Mouse (Mus musculus): Measurements from ENCODE around the gene Gm49380. TPM values are rescaled to one million over a fixed set of nuclear protein-coding genes. Genes with fewer than 3 reads are reported as not detected.
"Not testable (repeated sequence)": the region's sequence is repeated elsewhere in the genome, so short reads cannot be mapped to it uniquely, and the experiment has no call there.

Gene Gm49380
- total RNA-seq, 2 experiments from 2014 or later, result not detected

DNA sequence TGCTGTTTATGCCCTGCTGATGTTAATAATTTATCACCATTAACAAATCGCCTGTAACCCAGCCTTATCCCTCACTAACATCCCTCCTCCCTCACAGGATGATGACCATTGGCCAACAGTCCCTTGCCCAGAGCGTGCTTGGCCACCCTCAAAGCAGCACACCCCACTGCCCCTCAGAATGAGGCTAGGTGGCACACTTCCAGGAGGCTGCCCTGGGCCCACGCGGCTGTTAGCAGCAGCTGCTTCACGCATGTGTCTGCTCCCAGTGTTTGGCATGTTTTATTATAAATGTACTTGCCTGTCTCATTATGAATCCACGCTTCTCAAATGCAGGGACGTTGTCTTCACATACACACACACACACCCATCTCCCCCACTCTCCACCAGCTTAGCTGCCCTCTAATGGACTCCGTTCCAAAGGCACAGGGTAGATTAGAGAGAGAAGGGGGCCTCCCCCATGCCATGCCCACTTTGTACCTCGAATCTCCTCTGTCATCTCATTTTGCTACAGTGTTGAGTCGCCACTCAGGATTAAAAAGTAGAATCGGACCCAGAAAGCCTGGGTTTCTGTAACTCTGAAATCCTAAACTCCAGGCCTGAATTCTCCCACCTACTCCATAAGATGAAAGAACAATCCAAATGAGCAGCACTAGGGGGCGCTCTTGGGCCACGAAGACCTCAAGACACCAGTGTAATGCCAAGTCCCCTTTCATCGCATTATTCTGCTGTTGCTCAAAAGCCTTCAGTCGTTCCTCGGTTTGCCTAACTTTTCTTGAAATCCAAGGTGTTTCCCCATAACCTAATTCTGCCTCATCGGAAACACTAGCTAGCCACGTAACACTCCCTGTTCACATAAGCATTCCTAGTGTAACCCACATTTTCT lies 12.5 kb upstream of the Gm49380 start:
- peak; percentile 56 for ATAC-seq (replicated peaks; ENCODE audit: poor library complexity, severe bottlenecking)

DNA sequence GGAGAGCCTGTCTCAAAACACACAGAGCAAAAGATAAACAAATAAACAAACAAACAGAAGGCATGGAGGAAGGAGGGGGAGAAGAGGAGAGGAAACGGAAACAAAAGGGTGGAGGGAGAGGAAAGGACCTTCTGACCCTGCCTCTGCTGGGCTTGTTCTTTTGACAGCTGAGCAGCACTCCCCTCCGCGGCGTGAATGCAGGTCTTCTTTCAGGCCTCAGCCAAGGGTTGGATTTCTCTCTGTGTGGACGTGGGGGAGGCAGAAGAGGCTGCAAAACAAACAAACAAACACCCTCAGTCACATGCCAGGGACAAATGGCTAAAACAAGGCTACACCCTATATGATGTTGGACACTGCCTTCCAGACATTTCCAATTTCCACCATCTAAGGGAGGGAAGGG lies 11.7 kb upstream of the Gm49380 start:
- ATAC-seq (replicated peaks; ENCODE audit: poor library complexity, severe bottlenecking), result no peak

GRCm38 (mm10) chr9:44124317-44124716 lies 11.0 kb upstream of the Gm49380 start:
- ATAC-seq (replicated peaks; ENCODE audit: poor library complexity, severe bottlenecking), result no peak

DNA sequence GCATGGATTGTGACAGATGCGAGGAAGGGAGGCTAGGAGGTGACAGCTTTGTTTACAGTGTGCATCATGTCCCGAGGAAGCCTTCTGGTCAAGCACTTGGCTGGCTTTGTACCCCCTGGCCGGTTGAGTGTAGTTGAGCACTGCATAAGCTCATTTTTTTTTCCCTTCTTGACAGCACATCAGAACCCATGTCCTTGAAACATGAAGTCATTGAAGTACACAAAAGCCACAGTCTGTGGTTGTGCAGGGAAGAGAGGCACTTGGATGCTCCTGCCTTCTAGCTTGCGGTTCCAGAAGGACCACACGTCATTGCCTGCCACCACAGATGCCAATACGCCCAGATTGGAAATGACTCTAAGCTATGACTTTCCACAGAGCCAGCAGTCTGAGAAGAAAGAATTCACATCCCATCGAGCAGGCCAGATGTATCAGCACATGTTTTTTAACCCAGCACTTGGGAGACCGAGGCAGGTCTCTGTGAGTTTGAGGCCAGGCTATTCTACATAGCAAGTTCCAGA lies 6.7 kb upstream of the Gm49380 start:
- ATAC-seq (replicated peaks; ENCODE audit: poor library complexity, severe bottlenecking), result no peak

- 0 out of 2 replicates have a peak, but pooled peaks have one; percentile 44 for ATAC-seq (replicated peaks; ENCODE audit: poor library complexity, severe bottlenecking)
Observed at GRCm38 (mm10) chr9:44119011-44119410, 5.7 kb upstream of the Gm49380 start.

GRCm38 (mm10) chr9:44116182-44116581 lies 2.9 kb upstream of the Gm49380 start:
- no peak for ATAC-seq (replicated peaks; ENCODE audit: poor library complexity, severe bottlenecking)

GRCm38 (mm10) chr9:44115599-44115998 lies 2.3 kb upstream of the Gm49380 start:
- no peak for ATAC-seq (replicated peaks; ENCODE audit: poor library complexity, severe bottlenecking)

DNA sequence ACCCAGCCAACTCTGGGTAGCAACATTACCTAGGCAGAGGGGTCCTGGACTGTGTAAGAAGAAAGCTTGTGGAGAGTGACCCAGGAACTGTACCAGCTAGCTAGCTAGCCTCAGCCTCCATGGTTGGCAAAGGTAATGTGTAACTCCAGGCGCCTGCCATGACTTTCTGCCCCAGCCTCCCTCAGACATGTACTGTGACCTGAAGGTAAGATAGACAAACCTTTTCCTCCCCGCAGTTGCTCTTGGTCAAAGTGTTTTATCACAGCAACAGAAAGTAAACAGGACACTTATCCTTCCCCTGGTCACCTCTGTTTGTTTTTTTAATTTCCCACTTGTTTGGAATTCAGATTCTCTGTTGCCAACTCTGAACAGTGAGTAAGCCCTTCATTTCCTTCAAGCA lies 1.2 kb upstream of the Gm49380 start:
- no peak for ATAC-seq (replicated peaks; ENCODE audit: poor library complexity, severe bottlenecking)

DNA sequence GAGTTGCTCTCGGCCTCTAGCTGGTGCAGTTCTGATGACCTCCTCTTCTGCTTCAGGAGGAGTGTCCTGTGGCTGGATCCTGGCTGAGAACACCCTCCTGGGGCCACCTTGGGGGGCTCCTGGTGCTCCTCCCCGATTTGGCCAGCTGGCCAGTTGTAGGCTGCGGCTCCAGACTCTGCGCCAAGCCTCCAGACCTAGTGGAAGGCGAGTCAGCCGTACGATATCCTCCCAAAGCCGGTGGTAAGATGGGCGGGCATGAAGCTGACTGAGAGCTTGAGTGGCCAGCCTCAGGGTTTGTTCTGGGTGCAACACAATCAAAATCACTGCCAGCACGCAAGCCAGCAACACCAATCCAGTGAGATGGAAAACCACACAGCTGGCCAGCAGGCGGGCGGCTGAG lies 1.4 kb downstream of the Gm49380 start:
- not testable (repeated sequence) for ATAC-seq (replicated peaks; ENCODE audit: poor library complexity, severe bottlenecking)

- peak; percentile 25 for ATAC-seq (replicated peaks; ENCODE audit: poor library complexity, severe bottlenecking)
Observed at GRCm38 (mm10) chr9:44109360-44110095, 3.8 kb downstream of the Gm49380 start.

- no peak for ATAC-seq (replicated peaks; ENCODE audit: poor library complexity, severe bottlenecking)
Observed at GRCm38 (mm10) chr9:44108269-44109055, 4.8 kb downstream of the Gm49380 start.

DNA sequence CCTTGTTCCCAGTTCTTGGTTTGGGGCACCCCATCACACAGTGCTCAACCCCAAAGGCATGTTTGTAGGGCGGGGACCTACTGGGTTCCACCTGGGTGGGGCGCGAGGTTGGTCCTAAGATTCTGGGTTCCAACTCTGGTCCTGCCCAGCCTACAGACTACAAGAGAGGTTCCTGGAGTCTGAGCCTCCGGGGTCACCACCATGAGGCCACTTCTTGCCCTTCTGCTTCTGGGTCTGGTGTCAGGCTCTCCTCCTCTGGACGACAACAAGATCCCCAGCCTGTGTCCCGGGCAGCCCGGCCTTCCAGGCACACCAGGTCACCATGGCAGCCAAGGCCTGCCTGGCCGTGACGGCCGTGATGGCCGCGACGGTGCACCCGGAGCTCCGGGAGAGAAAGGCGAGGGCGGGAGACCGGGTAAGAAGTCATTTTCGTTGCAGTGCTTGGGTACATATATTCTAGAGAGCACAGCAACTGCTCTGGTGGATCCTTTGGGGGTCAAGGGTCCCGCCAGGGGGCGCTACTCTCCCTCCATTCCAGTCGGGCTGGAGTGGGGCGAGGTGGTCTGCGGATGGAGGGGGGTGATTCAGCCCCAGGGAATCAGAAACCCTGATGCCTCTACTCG lies 5.6 kb downstream of the Gm49380 start:
- ATAC-seq (replicated peaks; ENCODE audit: poor library complexity, severe bottlenecking), result no peak

DNA sequence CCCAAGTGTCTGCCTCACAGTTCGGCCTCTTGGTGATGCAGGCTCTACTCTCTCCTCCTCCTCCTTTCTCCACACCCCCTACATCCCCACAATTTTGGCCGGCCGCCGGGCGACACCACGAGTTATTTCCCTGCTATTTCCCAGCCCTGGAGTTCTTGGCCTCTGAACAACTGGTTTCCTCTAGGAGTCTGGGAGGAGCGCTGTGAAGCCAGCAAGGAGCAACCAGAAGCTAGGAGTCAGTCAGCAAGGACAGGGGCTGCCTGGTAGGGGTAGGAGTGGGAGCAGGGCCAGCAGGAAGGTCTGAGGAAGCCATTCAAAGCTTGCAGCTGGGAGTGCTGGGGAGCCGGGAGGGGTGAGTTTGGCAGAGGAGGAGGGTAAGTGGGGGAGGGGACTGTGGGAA lies 6.2 kb downstream of the Gm49380 start, which contains the start of gene C1qtnf5:
TSS of gene C1qtnf5 (plus strand) at position 136 of the 400 bp plus-strand sequence.
- ATAC-seq (replicated peaks; ENCODE audit: poor library complexity, severe bottlenecking), result no peak

DNA sequence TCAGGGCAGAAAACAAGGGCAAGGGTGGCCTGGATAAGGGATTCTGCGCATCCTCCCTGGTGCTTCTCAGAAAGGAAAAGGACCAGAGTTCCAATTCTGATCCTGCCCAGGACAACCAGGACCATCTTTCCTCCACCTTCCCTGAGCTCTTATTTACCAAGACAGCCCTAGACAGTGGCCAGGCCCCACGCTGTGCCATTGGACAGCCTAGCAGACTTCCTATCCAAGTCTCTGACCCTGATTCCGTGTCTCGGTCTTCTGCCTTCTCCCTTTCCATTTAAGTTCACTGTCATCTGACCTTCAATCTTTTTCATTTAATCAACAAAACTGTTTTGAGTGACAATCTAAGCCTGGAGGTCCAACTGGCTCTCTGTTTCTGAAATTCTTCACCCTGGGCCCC lies 6.7 kb downstream of the Gm49380 start:
- no peak for ATAC-seq (replicated peaks; ENCODE audit: poor library complexity, severe bottlenecking)

DNA sequence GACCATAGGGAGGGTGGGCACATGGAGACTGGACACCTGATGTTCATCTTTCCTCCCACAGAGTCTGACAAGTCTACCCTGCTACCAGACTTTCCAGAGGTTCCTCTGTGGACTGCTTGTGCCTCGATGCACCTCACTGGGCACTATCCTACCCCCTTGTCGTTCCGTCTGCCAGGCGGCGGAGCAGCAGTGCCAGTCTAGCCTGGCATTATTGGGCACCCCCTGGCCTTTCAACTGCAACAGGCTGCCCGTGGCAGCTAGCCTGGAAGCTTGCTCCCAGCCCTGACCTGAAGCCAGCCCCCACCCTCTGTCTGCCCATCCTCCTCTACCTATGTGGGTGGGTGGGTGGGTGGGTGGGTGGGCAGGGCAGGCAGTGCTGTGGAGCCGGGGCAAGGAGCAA lies 7.1 kb downstream of the Gm49380 start:
- no peak for ATAC-seq (replicated peaks; ENCODE audit: poor library complexity, severe bottlenecking)

- ATAC-seq (replicated peaks; ENCODE audit: poor library complexity, severe bottlenecking), result no peak
Observed at GRCm38 (mm10) chr9:44105781-44106180, 7.5 kb downstream of the Gm49380 start.

DNA sequence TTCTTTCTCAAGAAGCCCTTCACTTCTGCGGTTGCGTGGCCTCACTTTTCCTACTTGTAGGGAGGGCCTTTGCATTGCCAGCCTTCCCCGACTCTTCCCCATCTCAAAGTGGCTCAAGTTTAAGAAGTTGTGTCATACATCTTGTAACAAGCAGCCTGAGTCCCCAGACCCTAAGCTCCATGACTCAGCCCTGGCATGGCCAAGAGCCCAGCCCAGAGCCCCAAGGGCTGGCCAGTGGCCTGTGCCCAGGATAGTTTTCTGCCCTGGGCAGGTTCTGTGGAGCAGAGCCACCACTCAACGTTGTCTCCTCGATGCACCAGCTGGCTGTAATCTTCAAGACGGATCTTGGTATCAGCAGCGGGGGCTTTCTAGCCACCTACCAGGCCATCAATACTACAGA lies 8.4 kb downstream of the Gm49380 start:
- no peak for ATAC-seq (replicated peaks; ENCODE audit: poor library complexity, severe bottlenecking)

DNA sequence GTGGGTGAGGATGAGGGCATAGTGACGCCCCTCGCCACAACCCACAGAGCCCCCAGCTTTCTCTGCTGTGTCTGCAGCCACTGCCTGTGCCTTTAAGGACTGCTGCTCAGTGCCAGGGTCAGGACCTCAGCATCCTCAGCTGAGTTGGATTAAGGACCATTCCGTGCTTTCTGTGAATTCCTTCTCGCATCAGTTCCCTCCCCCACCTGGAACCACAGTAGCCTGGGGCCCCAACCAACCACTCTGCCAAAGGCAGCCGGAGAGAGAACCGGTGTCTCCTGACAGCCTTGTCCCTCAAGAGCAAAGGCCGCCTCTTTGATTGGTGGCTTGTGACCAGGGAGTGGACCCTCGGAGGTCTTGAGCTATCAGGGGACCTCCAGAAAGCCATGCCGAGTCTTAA lies 11.8 kb downstream of the Gm49380 start, which contains the start of gene Mfrp:
TSS of gene Mfrp (plus strand) at position 240 of the 400 bp plus-strand sequence.
- no peak for ATAC-seq (replicated peaks; ENCODE audit: poor library complexity, severe bottlenecking)

DNA sequence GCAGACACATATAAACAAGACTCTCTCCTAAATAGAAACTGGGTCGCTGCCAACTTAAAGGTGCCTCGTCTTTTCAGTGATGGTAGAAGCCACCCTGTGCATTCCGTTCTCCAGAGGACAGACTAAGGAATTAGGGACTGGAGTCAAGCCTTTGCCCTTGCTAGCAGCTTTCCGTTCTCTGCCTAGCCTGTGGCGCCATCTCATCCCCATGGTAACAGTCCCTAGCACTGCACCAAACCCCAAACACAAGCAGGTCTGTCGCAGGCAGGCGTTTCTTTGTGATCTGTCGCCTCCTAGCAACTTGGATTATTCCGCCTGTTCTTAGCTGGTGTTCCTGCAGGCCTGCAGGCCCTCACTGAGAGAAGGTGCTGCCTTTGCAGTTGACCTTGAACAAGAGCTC lies 16.8 kb downstream of the Gm49380 start:
- ATAC-seq (replicated peaks; ENCODE audit: poor library complexity, severe bottlenecking), result no peak

- no peak for ATAC-seq (replicated peaks; ENCODE audit: poor library complexity, severe bottlenecking)
Observed at GRCm38 (mm10) chr9:44095781-44096180, 17.5 kb downstream of the Gm49380 start.

Measured in granulocyte monocyte progenitor cell, adult 5-6 weeks (primary cell).